Mouse (Mus musculus) intestine, postnatal 0 days (tissue): Measurements from ENCODE around the gene Gm20721. TPM values are rescaled to one million over a fixed set of nuclear protein-coding genes. Genes with fewer than 3 reads are reported as not detected.

ENCODE experiments used
- ATAC-seq: fragments of 200-750 bp; cut with Nextera tagmentation; 2 replicates; pipeline ENCODE4 v1.8.0; 2017; ENCODE audit warnings: mild to moderate bottlenecking, moderate TSS enrichment, moderate library complexity
- H3K27ac ChIP-seq: fragments of 300-500 bp; sonication (generic); 2 replicates; pipeline ENCODE4 v1.5.1; 2014; ENCODE audit warnings: mild to moderate bottlenecking, low read depth, low read length, moderate library complexity
- H3K27me3 ChIP-seq: fragments of 300-500 bp; sonication (generic); replicated peaks from 2 replicates; pipeline ENCODE4 v1.6.1; 2014; ENCODE audit warnings: low read length, mixed read lengths; ENCODE audit not compliant: control insufficient read depth, insufficient read depth
- H3K36me3 ChIP-seq: fragments of 300-500 bp; sonication (generic); 2 replicates; pipeline ENCODE4 v1.6.1; 2014; ENCODE audit warnings: mild to moderate bottlenecking, moderate library complexity; ENCODE audit not compliant: control insufficient read depth, insufficient read depth
- H3K4me1 ChIP-seq: fragments of 300-500 bp; sonication (generic); replicated peaks from 2 replicates; pipeline ENCODE4 v1.6.1; 2014; ENCODE audit warnings: antibody characterized with exemption, low read length, mixed read lengths; ENCODE audit not compliant: control insufficient read depth, insufficient read depth
- H3K4me2 ChIP-seq: fragments of 300-500 bp; sonication (generic); replicated peaks from 2 replicates; pipeline ENCODE4 v1.6.1; 2014; ENCODE audit warnings: low read depth, mild to moderate bottlenecking, moderate library complexity
- H3K4me3 ChIP-seq: fragments of 300-500 bp; sonication (generic); 2 replicates; pipeline ENCODE4 v1.5.1; 2014; ENCODE audit warnings: low read depth, low read length
- H3K9ac ChIP-seq: fragments of 300-500 bp; sonication (generic); 2 replicates; pipeline ENCODE4 v1.6.1; 2014; ENCODE audit warnings: mild to moderate bottlenecking, low read depth, low read length
- H3K9me3 ChIP-seq: fragments of 300-500 bp; sonication (generic); 2 replicates; pipeline ENCODE4 v1.6.1; 2016; ENCODE audit warnings: mixed run types; ENCODE audit not compliant: control insufficient read depth
- CTCF ChIP-seq: sonication (generic); IDR thresholded peaks from 2 replicates; pipeline ENCODE4 v1.5.1; 2016; ENCODE audit warnings: low read depth, mild to moderate bottlenecking, control low read depth, antibody characterized with exemption, moderate library complexity
- WGBS: fragments of 180-500 bp; shearing (Covaris S2); extraction: QIAGEN DNeasy Blood & Tissue Kit; methylation state at CpG from one replicate; pipeline ENCODE4 v1.1.7; 2014; 5-methylcytosine and 5-hydroxymethylcytosine counted together
- polyA plus RNA-seq: library from polyadenylated mRNA; unstranded; fragments of >200 nt; fragmentation: Nextera tagmentation; extraction: Ambion mirVana; gene quantifications from 2 replicates; pipeline ENCODE4 v1.2.1, GENCODE M21; 2015

Gene Gm20721
- polyA plus RNA-seq = 2.7 and 3.5 TPM in 2 replicates

GRCm38 (mm10) chr2:174346612-174346998, at the start of gene Gm20721:
TSS of gene Gm20721 (minus strand) at chr2:174346712.
- TF ChIP-seq CTCF = no peak
- peaks cover 40% of the 10 kb centered on the region for H3K36me3 ChIP-seq
- 95% methylated on average over 5 of the region's 5 CpGs for WGBS

GRCm38 (mm10) chr2:174393383-174393782, 46.9 kb upstream of the Gm20721 start:
- TF ChIP-seq CTCF = no peak
- Histone ChIP-seq H3K4me2 (no peak overlapping the region), H3K4me3 (no peak overlapping the region), H3K9me3 (no peaks in the 10 kb centered on the region), H3K4me1 (no peaks in the 10 kb centered on the region), H3K27ac (no peak overlapping the region), H3K36me3 (no peaks in the 10 kb centered on the region), H3K27me3 (no peaks in the 10 kb centered on the region), H3K9ac (no peak overlapping the region)
- ATAC-seq = no peak
- 67% methylated on average over 5 of the region's 5 CpGs for WGBS

More at GRCm38 (mm10) chr2:174346612-174346998, at the start of gene Gm20721:
- H3K4me3 ChIP-seq = no peak within 1 kb of the TSS
- 0 out of 2 replicates have a peak within 1 kb of the TSS, but pooled peaks have one; percentile 31 for H3K27ac ChIP-seq
- no peak within 1 kb of the TSS for H3K9ac ChIP-seq
- no peaks in the 10 kb centered on the region for H3K4me1 ChIP-seq
- no peaks in the 10 kb centered on the region for H3K27me3 ChIP-seq
- no peak for ATAC-seq
- no peaks in the 10 kb centered on the region for H3K9me3 ChIP-seq
- H3K4me2 ChIP-seq = no peak within 1 kb of the TSS

GRCm38 (mm10) chr2:174392554-174392953, 46.0 kb upstream of the Gm20721 start:
- no peak overlapping the region for H3K4me2 ChIP-seq
- 85% methylated on average over 9 of the region's 9 CpGs for WGBS
- no peaks in the 10 kb centered on the region for H3K36me3 ChIP-seq
- no peaks in the 10 kb centered on the region for H3K27me3 ChIP-seq
- no peak overlapping the region for H3K27ac ChIP-seq
- TF ChIP-seq CTCF = no peak
- no peaks in the 10 kb centered on the region for H3K4me1 ChIP-seq
- H3K4me3 ChIP-seq = no peak overlapping the region
- H3K9ac ChIP-seq = no peak overlapping the region
- no peak for ATAC-seq
- no peaks in the 10 kb centered on the region for H3K9me3 ChIP-seq

GRCm38 (mm10) chr2:174391936-174392335, 45.4 kb upstream of the Gm20721 start:
- WGBS = 94% methylated on average over 3 of the region's 3 CpGs
- Histone ChIP-seq H3K27ac (no peak overlapping the region), H3K9me3 (no peaks in the 10 kb centered on the region), H3K4me3 (no peak overlapping the region), H3K4me2 (no peak overlapping the region), H3K36me3 (no peaks in the 10 kb centered on the region), H3K27me3 (no peaks in the 10 kb centered on the region), H3K4me1 (no peaks in the 10 kb centered on the region), H3K9ac (no peak overlapping the region)
- no peak for TF ChIP-seq CTCF
- ATAC-seq = no peak

- WGBS = 91% methylated on average over 9 of the region's 9 CpGs
- Histone ChIP-seq H3K27me3 (no peaks in the 10 kb centered on the region), H3K4me1 (no peaks in the 10 kb centered on the region), H3K27ac (no peak overlapping the region), H3K4me3 (no peak overlapping the region), H3K9me3 (no peaks in the 10 kb centered on the region), H3K36me3 (no peaks in the 10 kb centered on the region), H3K4me2 (no peak overlapping the region), H3K9ac (no peak overlapping the region)
- TF ChIP-seq CTCF = no peak
- ATAC-seq = no peak
These were observed 34.5 kb upstream of the Gm20721 start for GRCm38 (mm10) chr2:174381021-174381420.

GRCm38 (mm10) chr2:174366571-174366970, 20.1 kb upstream of the Gm20721 start:
- no peak overlapping the region for H3K9ac ChIP-seq
- H3K4me1 ChIP-seq = no peaks in the 10 kb centered on the region
- H3K36me3 ChIP-seq = no peaks in the 10 kb centered on the region
- no peak overlapping the region for H3K4me3 ChIP-seq
- no peak for ATAC-seq
- no peak overlapping the region for H3K4me2 ChIP-seq
- no peaks in the 10 kb centered on the region for H3K27me3 ChIP-seq
- no peaks in the 10 kb centered on the region for H3K9me3 ChIP-seq
- H3K27ac ChIP-seq = no peak overlapping the region
- TF ChIP-seq CTCF = no peak
- 77% methylated on average over 10 of the region's 10 CpGs for WGBS

- H3K4me3 ChIP-seq = no peak overlapping the region
- no peaks in the 10 kb centered on the region for H3K9me3 ChIP-seq
- no peaks in the 10 kb centered on the region for H3K4me1 ChIP-seq
- no peak overlapping the region for H3K9ac ChIP-seq
- TF ChIP-seq CTCF = no peak
- no peak overlapping the region for H3K27ac ChIP-seq
- no peaks in the 10 kb centered on the region for H3K27me3 ChIP-seq
- no peaks in the 10 kb centered on the region for H3K36me3 ChIP-seq
- ATAC-seq = no peak
- 70% methylated on average over 4 of the region's 4 CpGs for WGBS
- no peak overlapping the region for H3K4me2 ChIP-seq
These were observed 13.1 kb upstream of the Gm20721 start for GRCm38 (mm10) chr2:174359656-174360055.
